Mouse (Mus musculus) midbrain, embryonic 13.5 days (tissue): Measurements from ENCODE around the gene 4933407L21Rik. TPM values are rescaled to one million over a fixed set of nuclear protein-coding genes. Genes with fewer than 3 reads are reported as not detected.

Experiments
- ATAC-seq: fragments of 200-750 bp; cut with Nextera tagmentation; 2 replicates; pipeline ENCODE4 v1.8.0; 2017; ENCODE audit warnings: mild to moderate bottlenecking, moderate TSS enrichment, moderate library complexity
- H3K27ac ChIP-seq: fragments of 300-500 bp; sonication (generic); 2 replicates; pipeline ENCODE4 v1.5.1; 2015; ENCODE audit warnings: inconsistent platforms, mild to moderate bottlenecking, moderate library complexity
- H3K27me3 ChIP-seq: fragments of 300-500 bp; sonication (generic); 2 replicates; pipeline ENCODE4 v1.6.1; 2015; ENCODE audit warnings: mild to moderate bottlenecking, inconsistent platforms
- H3K36me3 ChIP-seq: fragments of 300-500 bp; sonication (generic); 2 replicates; pipeline ENCODE4 v1.6.1; 2015; ENCODE audit warnings: mild to moderate bottlenecking, inconsistent platforms
- H3K4me1 ChIP-seq: fragments of 300-500 bp; sonication (generic); replicated peaks from 2 replicates; pipeline ENCODE4 v1.6.1; 2015; ENCODE audit warnings: inconsistent platforms
- H3K4me2 ChIP-seq: fragments of 300-500 bp; sonication (generic); replicated peaks from 2 replicates; pipeline ENCODE4 v1.6.1; 2015; ENCODE audit warnings: moderate library complexity, mild to moderate bottlenecking, inconsistent platforms
- H3K4me3 ChIP-seq: fragments of 300-500 bp; sonication (generic); replicated peaks from 2 replicates; pipeline ENCODE4 v1.5.1; 2015; ENCODE audit warnings: mild to moderate bottlenecking, inconsistent platforms
- H3K9ac ChIP-seq: fragments of 300-500 bp; sonication (generic); replicated peaks from 2 replicates; pipeline ENCODE4 v1.6.1; 2015; ENCODE audit warnings: mild to moderate bottlenecking, inconsistent platforms
- H3K9me3 ChIP-seq: fragments of 300-500 bp; sonication (generic); 2 replicates; pipeline ENCODE4 v1.6.1; 2016; ENCODE audit warnings: mild to moderate bottlenecking, inconsistent platforms
- WGBS: fragments of 180-500 bp; shearing (Covaris S2); methylation state at CpG from one replicate; pipeline ENCODE4 v1.1.7; 2015; 5-methylcytosine and 5-hydroxymethylcytosine counted together
- polyA plus RNA-seq: library from polyadenylated mRNA; unstranded; fragments of >200 nt; fragmentation: Nextera tagmentation; extraction: Ambion mirVana; gene quantifications from 2 replicates; pipeline ENCODE4 v1.2.1, GENCODE M21; 2015

The 4933407L21Rik gene
- polyA plus RNA-seq = 6.4 and 6.5 TPM in 2 replicates

- H3K27ac ChIP-seq = peak within 1 kb of the TSS; percentile 89
- no peak within 1 kb of the TSS for H3K4me3 ChIP-seq
- H3K9me3 ChIP-seq = no peaks in the 10 kb centered on the region
- peak; percentile 92 for ATAC-seq
- H3K4me2 ChIP-seq = peak within 1 kb of the TSS; percentile 24
- peaks cover 32% of the 10 kb centered on the region for H3K4me1 ChIP-seq
- H3K36me3 ChIP-seq = no peaks in the 10 kb centered on the region
- no peaks in the 10 kb centered on the region for H3K27me3 ChIP-seq
- 11% methylated on average over 4 of the region's 4 CpGs for WGBS
- no peak within 1 kb of the TSS for H3K9ac ChIP-seq
Measured at GRCm38 (mm10) chr1:85928057-85928687, at the start of gene 4933407L21Rik. Gene 4933407L21Rik (plus strand): TSS chr1:85928483.

- Histone ChIP-seq H3K9ac (no peak overlapping the region), H3K27ac (no peak overlapping the region), H3K4me1 (no peaks in the 10 kb centered on the region), H3K36me3 (no peaks in the 10 kb centered on the region), H3K4me3 (no peak overlapping the region), H3K9me3 (peaks cover 12% of the 10 kb centered on the region), H3K27me3 (no peaks in the 10 kb centered on the region), H3K4me2 (no peak overlapping the region)
- WGBS = 93% methylated on average over 12 of the region's 12 CpGs
- no peak for ATAC-seq
Measured at GRCm38 (mm10) chr1:85882003-85882402, 46.3 kb upstream of the 4933407L21Rik start.

DNA sequence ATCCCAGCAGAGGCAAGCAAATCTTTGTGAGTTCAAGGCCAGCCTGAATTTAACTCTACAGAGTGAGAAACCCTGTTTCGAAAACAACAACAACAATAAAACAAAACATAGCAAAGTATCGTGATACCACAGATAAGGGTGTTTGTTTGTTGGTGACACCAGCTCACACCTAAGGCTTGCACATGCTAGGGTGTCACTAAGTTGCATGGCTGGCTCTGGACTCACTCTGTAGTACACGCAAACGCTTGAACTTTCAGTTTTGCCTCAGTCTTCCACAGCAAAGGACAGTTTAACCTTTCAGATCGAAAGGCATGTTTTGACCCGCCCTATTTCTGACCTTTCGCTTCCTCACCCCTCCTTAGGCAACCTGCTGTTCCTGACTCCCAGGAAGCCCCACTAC lies 41.1 kb upstream of the 4933407L21Rik start:
- Histone ChIP-seq H3K4me3 (no peak overlapping the region), H3K9ac (no peak overlapping the region), H3K4me2 (no peak overlapping the region), H3K9me3 (peaks cover 3% of the 10 kb centered on the region; the same call in 1 of the 2 replicates), H3K36me3 (no peaks in the 10 kb centered on the region), H3K27ac (no peak overlapping the region), H3K27me3 (no peaks in the 10 kb centered on the region), H3K4me1 (no peaks in the 10 kb centered on the region)
- 93% methylated on average over 7 of the region's 7 CpGs for WGBS
- ATAC-seq = no peak

DNA sequence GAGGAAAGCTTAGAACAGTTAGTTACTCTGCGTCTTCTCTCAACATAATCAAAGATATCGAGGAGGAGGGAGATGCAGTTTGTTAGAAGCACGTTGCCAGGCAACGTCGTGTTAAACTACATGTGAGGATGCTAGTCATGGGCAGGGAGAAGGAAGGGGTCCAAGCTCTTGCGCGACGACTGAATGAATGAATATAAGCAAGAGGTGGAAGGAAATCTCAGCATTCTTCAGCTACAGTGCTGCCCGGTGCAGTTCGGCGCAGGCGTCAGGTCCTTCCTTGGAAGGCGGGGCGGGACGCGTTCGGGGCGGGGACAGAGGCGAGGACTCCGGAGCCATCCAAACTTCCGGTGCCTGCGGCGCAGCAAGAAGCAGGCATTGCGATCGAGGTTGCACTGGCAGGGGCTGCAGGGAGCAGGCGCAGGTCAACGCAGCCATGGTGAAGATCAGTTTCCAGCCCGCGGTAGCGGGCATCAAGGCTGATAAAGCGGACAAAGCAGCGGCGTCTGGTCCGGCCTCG lies 34.0 kb upstream of the 4933407L21Rik start, which contains the start of gene Itm2c:
Gene Itm2c, plus strand, starts transcription at position 51 of the 517 bp plus-strand sequence.
- H3K4me1 ChIP-seq = peaks cover 47% of the 10 kb centered on the region
- peak within 1 kb of the TSS; percentile 89 for H3K27ac ChIP-seq
- no peaks in the 10 kb centered on the region for H3K36me3 ChIP-seq
- H3K9me3 ChIP-seq = no peaks in the 10 kb centered on the region
- H3K27me3 ChIP-seq = no peaks in the 10 kb centered on the region
- peak within 1 kb of the TSS; percentile 88 for H3K9ac ChIP-seq
- under 1% methylated on average over 35 of the region's 35 CpGs for WGBS
- peak within 1 kb of the TSS; percentile 86 for H3K4me3 ChIP-seq
- peak within 1 kb of the TSS; percentile 88 for H3K4me2 ChIP-seq
- peak; percentile 88 for ATAC-seq

- ATAC-seq = peak; percentile 46
- no peaks in the 10 kb centered on the region for H3K36me3 ChIP-seq
- H3K4me3 ChIP-seq = peak overlapping the region; percentile 86
- H3K9ac ChIP-seq = peak overlapping the region; percentile 88
- under 1% methylated on average over 30 of the region's 30 CpGs for WGBS
- no peaks in the 10 kb centered on the region for H3K9me3 ChIP-seq
- peaks cover 53% of the 10 kb centered on the region for H3K4me1 ChIP-seq
- peak overlapping the region; percentile 89 for H3K27ac ChIP-seq
- no peaks in the 10 kb centered on the region for H3K27me3 ChIP-seq
- peak overlapping the region; percentile 88 for H3K4me2 ChIP-seq
Measured at GRCm38 (mm10) chr1:85894748-85895360, 33.4 kb upstream of the 4933407L21Rik start.

DNA sequence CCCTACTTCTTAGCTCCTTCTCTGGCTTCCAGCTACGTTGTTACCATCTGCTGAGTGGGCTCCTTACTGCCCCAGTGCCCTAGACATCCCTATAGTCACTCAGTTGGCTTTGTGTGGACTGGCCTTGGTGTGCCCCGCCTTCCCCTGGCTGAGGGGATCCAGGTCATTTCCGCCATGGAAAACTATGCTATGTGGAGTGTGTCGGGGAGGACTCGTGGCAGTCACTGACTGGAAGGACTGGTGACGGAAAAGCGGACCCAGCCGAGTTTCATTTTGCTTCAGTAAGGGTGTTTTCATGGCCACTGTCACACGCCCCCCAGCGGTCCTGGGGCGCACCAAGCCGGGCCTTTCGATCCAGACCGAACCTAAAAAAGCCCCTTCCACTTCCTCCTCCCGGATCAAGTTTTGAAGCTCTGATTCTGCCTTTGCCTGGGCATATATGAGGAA lies 32.9 kb upstream of the 4933407L21Rik start:
- 2% methylated on average over 15 of the region's 15 CpGs for WGBS
- Histone ChIP-seq H3K36me3 (no peaks in the 10 kb centered on the region), H3K27ac (peak overlapping the region; percentile 89), H3K9me3 (no peaks in the 10 kb centered on the region), H3K9ac (peak overlapping the region; percentile 88), H3K4me2 (peak overlapping the region; percentile 88), H3K4me1 (peaks cover 59% of the 10 kb centered on the region), H3K27me3 (no peaks in the 10 kb centered on the region), H3K4me3 (peak overlapping the region; percentile 86)
- ATAC-seq = peak; percentile 58

- H3K4me2 ChIP-seq = peak overlapping the region; percentile 88
- H3K9ac ChIP-seq = peak overlapping the region; percentile 88
- no peaks in the 10 kb centered on the region for H3K9me3 ChIP-seq
- 73% methylated on average over 5 of the region's 5 CpGs for WGBS
- H3K27me3 ChIP-seq = no peaks in the 10 kb centered on the region
- peak overlapping the region; percentile 86 for H3K4me3 ChIP-seq
- peaks cover 66% of the 10 kb centered on the region for H3K4me1 ChIP-seq
- ATAC-seq = no peak
- H3K27ac ChIP-seq = no peak overlapping the region
- no peaks in the 10 kb centered on the region for H3K36me3 ChIP-seq
Measured at GRCm38 (mm10) chr1:85896110-85896509, 32.2 kb upstream of the 4933407L21Rik start.

- H3K9me3 ChIP-seq = no peaks in the 10 kb centered on the region
- peak overlapping the region; percentile 87 for H3K27ac ChIP-seq
- H3K9ac ChIP-seq = peak overlapping the region; percentile 56
- ATAC-seq = no peak
- H3K4me1 ChIP-seq = peaks cover 75% of the 10 kb centered on the region
- no peaks in the 10 kb centered on the region for H3K27me3 ChIP-seq
- H3K36me3 ChIP-seq = no peaks in the 10 kb centered on the region
- peak overlapping the region; percentile 86 for H3K4me3 ChIP-seq
- H3K4me2 ChIP-seq = peak overlapping the region; percentile 88
- 73% methylated on average over 12 of the region's 12 CpGs for WGBS
Measured at GRCm38 (mm10) chr1:85896781-85897700, 31.2 kb upstream of the 4933407L21Rik start.

GRCm38 (mm10) chr1:85897901-85898760 lies 30.2 kb upstream of the 4933407L21Rik start:
- no peak for ATAC-seq
- Histone ChIP-seq H3K9ac (peak overlapping the region; percentile 56), H3K4me1 (peaks cover 85% of the 10 kb centered on the region), H3K9me3 (no peaks in the 10 kb centered on the region), H3K27ac (peak overlapping the region; percentile 87), H3K4me3 (peak overlapping the region; percentile 86), H3K27me3 (no peaks in the 10 kb centered on the region), H3K4me2 (peak overlapping the region; percentile 88), H3K36me3 (peaks cover 5% of the 10 kb centered on the region)
- WGBS = 28% methylated on average over 8 of the region's 8 CpGs

- WGBS = 13% methylated on average over 12 of the region's 12 CpGs
- ATAC-seq = no peak
Measured at GRCm38 (mm10) chr1:85898761-85899387, 29.4 kb upstream of the 4933407L21Rik start.

More at GRCm38 (mm10) chr1:85898761-85899387, 29.4 kb upstream of the 4933407L21Rik start:
- Histone ChIP-seq H3K4me3 (peak overlapping the region; percentile 86), H3K9ac (peak overlapping the region; percentile 56), H3K4me1 (peaks cover 81% of the 10 kb centered on the region), H3K9me3 (no peaks in the 10 kb centered on the region), H3K27me3 (no peaks in the 10 kb centered on the region), H3K36me3 (peaks cover 12% of the 10 kb centered on the region), H3K4me2 (peak overlapping the region; percentile 88), H3K27ac (peak overlapping the region; percentile 87)
